Comparison of ENCODE assay signal across 9 mouse cellular contexts in the genomic region with DNA sequence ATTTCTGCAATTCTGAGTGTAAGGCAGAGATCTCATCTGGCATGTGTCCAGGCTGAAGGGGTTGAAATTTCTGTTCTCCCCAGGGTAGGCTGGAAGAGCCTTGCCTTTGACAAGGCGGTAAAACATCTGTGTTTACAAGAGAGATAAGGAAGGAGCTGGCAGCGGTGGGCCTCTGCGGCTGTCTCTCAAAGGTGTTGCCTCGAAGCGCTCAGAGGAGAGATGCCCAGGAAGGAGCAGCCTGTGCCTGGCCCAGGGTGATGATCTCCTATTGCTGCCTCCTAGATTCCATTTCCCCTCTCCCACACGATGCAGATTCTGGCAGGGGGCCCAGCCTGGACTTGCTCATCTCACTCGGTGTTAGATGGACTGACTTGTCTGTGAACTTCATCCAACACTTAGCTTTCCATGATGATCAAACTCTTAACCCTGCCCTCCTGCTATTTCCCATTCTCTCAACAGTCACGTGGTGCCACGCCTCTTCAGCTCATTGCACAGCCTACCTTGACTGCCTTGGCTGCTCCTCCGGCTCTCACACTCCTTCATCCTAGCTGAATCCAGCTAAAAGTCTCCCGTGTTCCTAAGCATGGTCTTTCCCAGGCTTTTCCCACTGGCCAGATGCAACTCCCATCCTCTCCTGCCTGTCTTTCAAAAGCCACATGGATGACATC. TPM values are rescaled to one million over a fixed set of nuclear protein-coding genes. Genes with fewer than 3 reads are reported as not detected.
DNase-seq lines count a peak whose midpoint lies in the region; ATAC-seq and TF ChIP-seq lines count a peak whose summit lies in the region.
"Had no signal": no experiment of that assay in that cellular context is flagged by ENCODE, and none has a peak within 500 bp of the region (broad histone marks: within the 10 kb centered on the region; RNA-seq: fewer than 3 reads in every experiment).

No protein-coding gene starts in this region.

- no peak overlapping the region for H3K4me2 ChIP-seq in forebrain, embryonic 14.5 days (ENCODE audit: low read length)
- no peak overlapping the region for H3K4me2 ChIP-seq in intestine, postnatal 0 days (replicated peaks; ENCODE audit: low read depth)
- no peak overlapping the region for H3K4me2 ChIP-seq in hindbrain, embryonic 16.5 days (ENCODE audit: low read length)
- H3K4me2 ChIP-seq: kidney, embryonic 15.5 days had no signal

- DNase-seq in ovary, adult 18-20 months (ENCODE audit: low spot score) = peak; percentile 56
- DNase-seq in ovary, postnatal 10 days (ENCODE audit: low spot score) = no peak
- peak; percentile 41 for DNase-seq in forebrain, embryonic 14.5 days (ENCODE audit: low spot score)
- peak; percentile 20 for DNase-seq in thymus, postnatal 25 days
- DNase-seq in layer of hippocampus, postnatal 10 days (ENCODE audit: low spot score in 2 of 2) = no peak

- H3K27me3 ChIP-seq in forebrain, embryonic 14.5 days (replicated peaks; ENCODE audit: control insufficient read depth, insufficient read depth, low read length) = no peaks in the 10 kb centered on the region
- H3K27me3 ChIP-seq in intestine, postnatal 0 days (replicated peaks; ENCODE audit: control insufficient read depth, insufficient read depth, low read length) = 0 out of 2 replicates have a peak, but pooled peaks cover 4% of the 10 kb centered on the region
- no peaks in the 10 kb centered on the region for H3K27me3 ChIP-seq in hindbrain, embryonic 16.5 days (replicated peaks; ENCODE audit: control insufficient read depth, insufficient read depth, low read length)

- H3K9me3 ChIP-seq in forebrain, embryonic 14.5 days (replicated peaks; ENCODE audit: control insufficient read depth, low read length) = no peaks in the 10 kb centered on the region
- no peaks in the 10 kb centered on the region for H3K9me3 ChIP-seq in intestine, postnatal 0 days (ENCODE audit: control insufficient read depth)
- H3K9me3 ChIP-seq in hindbrain, embryonic 16.5 days (ENCODE audit: control insufficient read depth, low read length) = no peaks in the 10 kb centered on the region
- H3K9me3 ChIP-seq: kidney, embryonic 15.5 days; midbrain, embryonic 10.5 days had no signal

- TF ChIP-seq CTCF in intestine, postnatal 0 days (IDR thresholded peaks at IDR 0.05; ENCODE audit: low read depth) = no peak

- H3K4me1 ChIP-seq in forebrain, embryonic 14.5 days (ENCODE audit: control insufficient read depth, insufficient read depth, low read length) = peaks cover 74% of the 10 kb centered on the region
- 0 out of 2 replicates have a peak, but pooled peaks cover 3% of the 10 kb centered on the region for H3K4me1 ChIP-seq in intestine, postnatal 0 days (replicated peaks; ENCODE audit: control insufficient read depth, insufficient read depth, low read length)
- H3K4me1 ChIP-seq in hindbrain, embryonic 16.5 days (ENCODE audit: control insufficient read depth, insufficient read depth, low read depth, low read length) = peaks cover 41% of the 10 kb centered on the region

- no peak for ATAC-seq in forebrain, embryonic 14.5 days
- ATAC-seq in intestine, postnatal 0 days = peak; percentile 37
- no peak for ATAC-seq in hindbrain, embryonic 16.5 days

- 66% methylated on average over 11 of the region's 11 CpGs for WGBS in forebrain, embryonic 14.5 days
- WGBS in intestine, postnatal 0 days = 15% methylated on average over 11 of the region's 11 CpGs
- 61% methylated on average over 11 of the region's 11 CpGs for WGBS in hindbrain, embryonic 16.5 days

- no peaks in the 10 kb centered on the region for H3K36me3 ChIP-seq in forebrain, embryonic 14.5 days (ENCODE audit: control insufficient read depth, insufficient read depth, low read length)
- H3K36me3 ChIP-seq in intestine, postnatal 0 days (ENCODE audit: control insufficient read depth, insufficient read depth) = no peaks in the 10 kb centered on the region
- no peaks in the 10 kb centered on the region for H3K36me3 ChIP-seq in hindbrain, embryonic 16.5 days (ENCODE audit: control insufficient read depth, insufficient read depth, low read length)
- H3K36me3 ChIP-seq: kidney, embryonic 15.5 days; midbrain, embryonic 10.5 days had no signal

- H3K9ac ChIP-seq in forebrain, embryonic 14.5 days (ENCODE audit: low read length) = no peak overlapping the region
- H3K9ac ChIP-seq in intestine, postnatal 0 days (ENCODE audit: low read depth, low read length) = no peak overlapping the region
- no peak overlapping the region for H3K9ac ChIP-seq in hindbrain, embryonic 16.5 days (ENCODE audit: low read depth, low read length)
- H3K9ac ChIP-seq: kidney, embryonic 15.5 days had no signal

- H3K4me3 ChIP-seq in forebrain, embryonic 14.5 days (ENCODE audit: low read depth, low read length) = no peak overlapping the region
- no peak overlapping the region for H3K4me3 ChIP-seq in intestine, postnatal 0 days (ENCODE audit: low read depth, low read length)
- no peak overlapping the region for H3K4me3 ChIP-seq in hindbrain, embryonic 16.5 days (ENCODE audit: low read length)
- H3K4me3 ChIP-seq: kidney, embryonic 15.5 days; midbrain, embryonic 10.5 days had no signal

- H3K27ac ChIP-seq in forebrain, embryonic 14.5 days (ENCODE audit: low read depth, low read length) = peak overlapping the region; percentile 63; the same call in 1 of the 2 replicates
- H3K27ac ChIP-seq in intestine, postnatal 0 days (ENCODE audit: low read depth, low read length) = no peak overlapping the region
- H3K27ac ChIP-seq in hindbrain, embryonic 16.5 days (ENCODE audit: low read depth, low read length) = no peak overlapping the region
- H3K27ac ChIP-seq: kidney, embryonic 15.5 days; midbrain, embryonic 10.5 days had no signal

RNA-seq across cellular contexts. Expression of a gene that starts 30.8 kb away (rescaled TPM):
- polyA plus RNA-seq in forebrain, embryonic 14.5 days (2014; fragmentation: Nextera tagmentation; extraction: Ambion mirVana) = 14.0 and 16.4 TPM in 2 replicates
- 350 and 391 TPM in 2 replicates for polyA plus RNA-seq in intestine, postnatal 0 days (2015; fragmentation: Nextera tagmentation; extraction: Ambion mirVana)
- polyA plus RNA-seq in hindbrain, embryonic 16.5 days (2015; fragmentation: Nextera tagmentation; extraction: Ambion mirVana) = 20.8 and 22.5 TPM in 2 replicates
- 10 to 100 TPM; 21.1 to 22.6 TPM for total RNA-seq in layer of hippocampus, postnatal 10 days (2021)

RNA-seq across cellular contexts. Expression of a gene that starts 58.7 kb away (rescaled TPM):
- 202 and 210 TPM in 2 replicates for polyA plus RNA-seq in forebrain, embryonic 14.5 days (2014; fragmentation: Nextera tagmentation; extraction: Ambion mirVana)
- 0.16 and 0.18 TPM in 2 replicates for polyA plus RNA-seq in intestine, postnatal 0 days (2015; fragmentation: Nextera tagmentation; extraction: Ambion mirVana)
- 20.2 and 27.3 TPM in 2 replicates for polyA plus RNA-seq in hindbrain, embryonic 16.5 days (2015; fragmentation: Nextera tagmentation; extraction: Ambion mirVana)
- total RNA-seq in layer of hippocampus, postnatal 10 days (2021) = 10 to 100 TPM; 58.1 to 60.4 TPM

Comparison
In these comparisons a context has a peak if more than half of its experiments do, and no peak if none do; other contexts are left out.
1. DNase-seq: peak in ovary, adult 18-20 months (single experiment), forebrain, embryonic 14.5 days (single experiment) and thymus, postnatal 25 days (single experiment); none in ovary, postnatal 10 days (single experiment) and layer of hippocampus, postnatal 10 days (0 of 2).
2. RNA of a gene that starts 30.8 kb away (polyA plus RNA-seq): 350 to 391 TPM in intestine, postnatal 0 days; 20.8 to 22.5 TPM in hindbrain, embryonic 16.5 days and 14.0 to 16.4 TPM in forebrain, embryonic 14.5 days; every median in the first group is over 10 times any median in the second.
3. RNA of a gene that starts 58.7 kb away (polyA plus RNA-seq): 202 to 210 TPM in forebrain, embryonic 14.5 days and 20.2 to 27.3 TPM in hindbrain, embryonic 16.5 days; 0.16 to 0.18 TPM in intestine, postnatal 0 days; every median in the first group is over 10 times any median in the second.